16 mouse cellular contexts compared by ENCODE assay signal in the genomic region with DNA sequence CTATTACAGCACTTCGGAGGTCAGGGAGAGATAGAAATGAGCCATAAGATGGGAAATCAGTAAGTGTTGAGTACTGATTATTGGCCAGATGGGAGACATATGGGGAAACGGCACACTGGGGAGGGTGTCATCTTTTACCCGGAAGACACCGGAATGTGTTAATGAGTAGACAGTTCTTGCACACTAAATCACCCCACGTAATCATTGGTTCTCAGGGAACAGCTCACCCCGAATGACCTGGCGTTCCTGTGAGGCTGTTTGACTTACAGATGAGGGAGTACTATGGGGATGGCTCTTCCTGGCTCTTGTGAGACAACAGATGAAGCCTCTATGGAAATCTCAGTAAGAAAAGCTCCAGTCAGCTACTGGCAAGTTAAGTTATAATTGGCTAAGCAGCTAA.
DNase-seq lines count a peak whose midpoint lies in the region; ATAC-seq and TF ChIP-seq lines count a peak whose summit lies in the region.
"Had no signal": no experiment of that assay in that cellular context is flagged by ENCODE, and none has a peak within 500 bp of the region (broad histone marks: within the 10 kb centered on the region; RNA-seq: fewer than 3 reads in every experiment).

No protein-coding gene starts in this region.

- 0 out of 2 replicates have a peak, but pooled peaks have one; percentile 30 for ATAC-seq in forebrain, embryonic 12.5 days (ENCODE audit: low FRiP score)
- ATAC-seq in forebrain, embryonic 11.5 days (replicated peaks; ENCODE audit: low FRiP score), result no peak
- ATAC-seq in forebrain, embryonic 14.5 days, result peak; percentile 63; the same call in 1 of the 2 replicates
- ATAC-seq in intestine, postnatal 0 days, result no peak
- ATAC-seq: midbrain, embryonic 13.5 days had no signal

- WGBS in forebrain, embryonic 12.5 days, result 88% methylated on average over 7 of the region's 7 CpGs
- WGBS in forebrain, embryonic 11.5 days, result 88% methylated on average over 7 of the region's 7 CpGs
- 65% methylated on average over 7 of the region's 7 CpGs for WGBS in forebrain, embryonic 14.5 days
- 73% methylated on average over 7 of the region's 7 CpGs for WGBS in intestine, postnatal 0 days

- no peaks in the 10 kb centered on the region for H3K4me1 ChIP-seq in forebrain, embryonic 12.5 days
- no peaks in the 10 kb centered on the region for H3K4me1 ChIP-seq in forebrain, embryonic 11.5 days (replicated peaks; ENCODE audit: control insufficient read depth, insufficient read depth, low read length)
- no peaks in the 10 kb centered on the region for H3K4me1 ChIP-seq in forebrain, embryonic 14.5 days (ENCODE audit: control insufficient read depth, insufficient read depth, low read length)
- 0 out of 2 replicates have a peak, but pooled peaks cover 4% of the 10 kb centered on the region for H3K4me1 ChIP-seq in intestine, postnatal 0 days (replicated peaks; ENCODE audit: control insufficient read depth, insufficient read depth, low read length)
- H3K4me1 ChIP-seq: kidney, embryonic 15.5 days; limb, embryonic 12.5 days; lung, embryonic 15.5 days; midbrain, embryonic 13.5 days had no signal

- no peak for DNase-seq in forebrain, embryonic 11.5 days (ENCODE audit: low spot score)
- DNase-seq in brain, adult 2 months (ENCODE audit: low read depth, low spot score), result peak; percentile 80
- DNase-seq in forebrain, embryonic 14.5 days (ENCODE audit: low spot score), result peak; percentile 73
- DNase-seq in layer of hippocampus, postnatal 36 days, result peak; percentile 38 to 53
- no peak for DNase-seq in heart, postnatal 36 days
- no peak for DNase-seq in spleen, postnatal 14 days (ENCODE audit: low spot score in 2 of 2)
- DNase-seq: B cell, adult 2 months had no signal

- H3K9me3 ChIP-seq in forebrain, embryonic 12.5 days, result no peaks in the 10 kb centered on the region
- H3K9me3 ChIP-seq in forebrain, embryonic 11.5 days (ENCODE audit: control insufficient read depth, low read length), result no peaks in the 10 kb centered on the region
- no peaks in the 10 kb centered on the region for H3K9me3 ChIP-seq in forebrain, embryonic 14.5 days (replicated peaks; ENCODE audit: control insufficient read depth, low read length)
- H3K9me3 ChIP-seq in intestine, postnatal 0 days (ENCODE audit: control insufficient read depth), result no peaks in the 10 kb centered on the region
- H3K9me3 ChIP-seq: kidney, embryonic 15.5 days; limb, embryonic 12.5 days; lung, embryonic 15.5 days; midbrain, embryonic 13.5 days; neural tube, embryonic 15.5 days had no signal

- no peaks in the 10 kb centered on the region for H3K36me3 ChIP-seq in forebrain, embryonic 12.5 days (replicated peaks)
- no peaks in the 10 kb centered on the region for H3K36me3 ChIP-seq in forebrain, embryonic 11.5 days (ENCODE audit: control insufficient read depth, insufficient read depth, low read length)
- H3K36me3 ChIP-seq in forebrain, embryonic 14.5 days (ENCODE audit: control insufficient read depth, insufficient read depth, low read length), result no peaks in the 10 kb centered on the region
- H3K36me3 ChIP-seq in intestine, postnatal 0 days (ENCODE audit: control insufficient read depth, insufficient read depth), result no peaks in the 10 kb centered on the region
- H3K36me3 ChIP-seq: kidney, embryonic 15.5 days; limb, embryonic 12.5 days; lung, embryonic 15.5 days; midbrain, embryonic 13.5 days; neural tube, embryonic 15.5 days had no signal

- no peak for TF ChIP-seq CTCF in intestine, postnatal 0 days (IDR thresholded peaks at IDR 0.05; ENCODE audit: low read depth)

- H3K27ac ChIP-seq in forebrain, embryonic 12.5 days, result no peak overlapping the region
- no peak overlapping the region for H3K27ac ChIP-seq in forebrain, embryonic 11.5 days (ENCODE audit: low read depth, low read length)
- H3K27ac ChIP-seq in forebrain, embryonic 14.5 days (ENCODE audit: low read depth, low read length), result no peak overlapping the region
- no peak overlapping the region for H3K27ac ChIP-seq in intestine, postnatal 0 days (ENCODE audit: low read depth, low read length)
- H3K27ac ChIP-seq: hindbrain, embryonic 14.5 days; kidney, embryonic 15.5 days; limb, embryonic 12.5 days; lung, embryonic 15.5 days; midbrain, embryonic 13.5 days; neural tube, embryonic 15.5 days had no signal

- no peak overlapping the region for H3K4me2 ChIP-seq in forebrain, embryonic 12.5 days
- no peak overlapping the region for H3K4me2 ChIP-seq in forebrain, embryonic 11.5 days (ENCODE audit: low read depth, low read length, severe bottlenecking)
- no peak overlapping the region for H3K4me2 ChIP-seq in forebrain, embryonic 14.5 days (ENCODE audit: low read length)
- no peak overlapping the region for H3K4me2 ChIP-seq in intestine, postnatal 0 days (replicated peaks; ENCODE audit: low read depth)
- H3K4me2 ChIP-seq: hindbrain, embryonic 14.5 days; kidney, embryonic 15.5 days; limb, embryonic 12.5 days; lung, embryonic 15.5 days; midbrain, embryonic 13.5 days; neural tube, embryonic 15.5 days had no signal

- intact Hi-C loops in heart, postnatal 36 days (cut with DNase I), result loop anchor here (5.0 kb wide), 1 partner anchor 59 kb away; no protein-coding TSS in a partner anchor

- no peaks in the 10 kb centered on the region for H3K27me3 ChIP-seq in forebrain, embryonic 12.5 days
- H3K27me3 ChIP-seq in forebrain, embryonic 11.5 days (ENCODE audit: control insufficient read depth, insufficient read depth, low read length), result no peaks in the 10 kb centered on the region
- no peaks in the 10 kb centered on the region for H3K27me3 ChIP-seq in forebrain, embryonic 14.5 days (replicated peaks; ENCODE audit: control insufficient read depth, insufficient read depth, low read length)
- no peaks in the 10 kb centered on the region for H3K27me3 ChIP-seq in intestine, postnatal 0 days (replicated peaks; ENCODE audit: control insufficient read depth, insufficient read depth, low read length)
- H3K27me3 ChIP-seq: limb, embryonic 12.5 days; lung, embryonic 15.5 days; midbrain, embryonic 13.5 days; neural tube, embryonic 15.5 days had no signal

- H3K4me3 ChIP-seq in forebrain, embryonic 12.5 days (replicated peaks), result no peak overlapping the region
- no peak overlapping the region for H3K4me3 ChIP-seq in forebrain, embryonic 11.5 days (ENCODE audit: low read depth, low read length)
- H3K4me3 ChIP-seq in forebrain, embryonic 14.5 days (ENCODE audit: low read depth, low read length), result no peak overlapping the region
- no peak overlapping the region for H3K4me3 ChIP-seq in intestine, postnatal 0 days (ENCODE audit: low read depth, low read length)
- H3K4me3 ChIP-seq: erythroblast, embryonic 14.5 days; kidney, embryonic 15.5 days; limb, embryonic 12.5 days; lung, embryonic 15.5 days; midbrain, embryonic 13.5 days; neural tube, embryonic 15.5 days had no signal

- no peak overlapping the region for H3K9ac ChIP-seq in forebrain, embryonic 12.5 days
- no peak overlapping the region for H3K9ac ChIP-seq in forebrain, embryonic 11.5 days (ENCODE audit: low read length)
- H3K9ac ChIP-seq in forebrain, embryonic 14.5 days (ENCODE audit: low read length), result no peak overlapping the region
- H3K9ac ChIP-seq in intestine, postnatal 0 days (ENCODE audit: low read depth, low read length), result no peak overlapping the region
- H3K9ac ChIP-seq: hindbrain, embryonic 14.5 days; kidney, embryonic 15.5 days; limb, embryonic 12.5 days; lung, embryonic 15.5 days; midbrain, embryonic 13.5 days; neural tube, embryonic 15.5 days had no signal

Comparison
In these comparisons a context has a peak if more than half of its experiments do, and no peak if none do; other contexts are left out.
1. ATAC-seq: peak in forebrain, embryonic 12.5 days (single experiment) and forebrain, embryonic 14.5 days (single experiment); none in forebrain, embryonic 11.5 days (single experiment) and intestine, postnatal 0 days (single experiment).
2. DNase-seq: peak in brain, adult 2 months (single experiment), forebrain, embryonic 14.5 days (single experiment) and layer of hippocampus, postnatal 36 days (2 of 2); none in forebrain, embryonic 11.5 days (single experiment), heart, postnatal 36 days (0 of 2) and spleen, postnatal 14 days (0 of 2).